Mouse (Mus musculus) stomach, postnatal 0 days (tissue): ENCODE results near the gene Akt1.

ENCODE experiments used
- CTCF ChIP-seq: IDR thresholded peaks from 2 replicates; pipeline ENCODE4 v1.5.1; 2016; ENCODE audit warnings: antibody characterized with exemption, low read depth, mild to moderate bottlenecking, moderate library complexity
- EP300 ChIP-seq: optimal IDR thresholded peaks from 2 replicates; pipeline ENCODE3; 2016; ENCODE audit warnings: antibody characterized with exemption

DNA sequence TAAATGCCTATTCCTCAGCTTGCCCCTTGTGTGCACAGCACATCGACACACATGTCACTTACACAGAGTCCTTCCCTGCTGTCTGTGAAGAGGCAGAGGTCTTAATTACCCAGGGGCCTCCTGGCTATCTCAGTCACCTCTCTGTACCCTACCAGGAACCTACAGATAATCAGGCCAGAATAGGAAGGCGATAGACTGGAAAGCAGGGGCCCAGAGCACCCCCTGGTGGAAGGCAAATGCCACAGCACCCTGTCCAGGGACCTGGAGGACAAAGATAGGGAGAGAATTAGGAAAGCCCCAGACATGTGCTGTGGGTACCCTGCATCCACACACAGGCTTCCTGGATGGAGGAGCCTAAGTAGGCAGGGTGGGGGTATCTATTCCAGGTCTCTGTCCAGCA, 50.9 kb downstream of the Akt1 start:
- peak; percentile 93 for TF ChIP-seq CTCF
- TF ChIP-seq EP300, result no peak
